Mouse (Mus musculus) brain, adult 2 months (tissue): ENCODE data around the gene Gm20696.

Experiments used
- DNase-seq: peaks from one replicate; pipeline ENCODE4 v3.0.0; 2011; ENCODE audit warnings: low read depth, low spot score

Gene Gm20696

DNA sequence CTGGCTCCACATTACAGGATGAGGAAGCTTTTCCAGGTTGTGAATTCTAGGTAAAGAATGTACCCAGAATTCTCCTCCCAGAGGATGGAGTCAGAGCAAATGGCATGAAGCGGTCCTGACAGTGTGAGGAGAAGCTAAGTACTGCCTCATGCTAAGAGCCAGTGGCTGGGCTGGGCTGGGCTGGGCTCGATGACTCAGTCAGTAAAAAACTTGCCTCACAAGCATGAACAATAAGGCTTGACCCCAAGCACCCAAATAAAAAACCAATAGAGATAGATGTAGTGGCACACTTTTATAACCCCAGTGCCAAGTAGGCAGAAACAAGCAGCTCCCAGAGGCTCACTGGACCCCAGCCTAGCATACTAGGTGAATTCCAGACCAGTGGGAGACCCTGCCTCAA, 448.8 kb downstream of the Gm20696 start:
- DNase-seq: no peak

DNA sequence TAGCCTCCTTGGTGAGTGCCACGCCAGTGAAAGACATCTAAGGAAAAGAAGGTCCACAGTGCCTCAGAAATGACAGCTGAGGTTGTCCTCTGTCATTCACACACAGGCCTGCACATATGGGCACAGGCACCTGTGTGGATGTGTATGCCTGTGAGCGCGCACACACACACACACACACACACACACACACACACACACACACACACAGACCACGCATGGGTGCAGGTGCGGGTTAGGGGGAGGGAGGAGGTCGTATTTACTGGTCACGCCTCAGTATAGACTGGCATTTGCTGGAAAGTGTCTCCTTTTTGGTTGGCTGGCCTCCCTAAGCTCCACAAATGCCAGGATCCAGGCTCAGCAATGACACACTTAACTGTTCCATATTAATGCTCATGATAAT, 449.4 kb downstream of the Gm20696 start:
- no peak for DNase-seq

DNA sequence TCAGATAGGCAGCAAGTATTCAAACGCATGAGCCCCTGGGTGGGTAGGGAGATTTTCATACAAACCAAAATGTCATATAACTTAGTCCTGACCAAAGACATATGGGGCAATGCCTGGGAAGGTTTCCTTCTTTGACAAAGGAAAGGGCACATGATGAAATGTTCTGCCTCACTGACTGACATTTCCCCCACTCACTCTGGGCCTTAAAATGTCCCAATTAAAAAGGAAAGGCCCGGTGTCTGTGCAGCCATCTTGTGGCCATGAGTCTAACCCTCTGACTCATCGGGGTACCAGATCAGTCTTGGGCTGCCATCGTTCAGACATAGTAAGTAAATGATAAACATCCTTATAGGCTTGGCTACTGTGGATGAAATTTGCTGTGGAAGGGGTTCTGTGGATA, 454.1 kb downstream of the Gm20696 start:
- no peak for DNase-seq

DNA sequence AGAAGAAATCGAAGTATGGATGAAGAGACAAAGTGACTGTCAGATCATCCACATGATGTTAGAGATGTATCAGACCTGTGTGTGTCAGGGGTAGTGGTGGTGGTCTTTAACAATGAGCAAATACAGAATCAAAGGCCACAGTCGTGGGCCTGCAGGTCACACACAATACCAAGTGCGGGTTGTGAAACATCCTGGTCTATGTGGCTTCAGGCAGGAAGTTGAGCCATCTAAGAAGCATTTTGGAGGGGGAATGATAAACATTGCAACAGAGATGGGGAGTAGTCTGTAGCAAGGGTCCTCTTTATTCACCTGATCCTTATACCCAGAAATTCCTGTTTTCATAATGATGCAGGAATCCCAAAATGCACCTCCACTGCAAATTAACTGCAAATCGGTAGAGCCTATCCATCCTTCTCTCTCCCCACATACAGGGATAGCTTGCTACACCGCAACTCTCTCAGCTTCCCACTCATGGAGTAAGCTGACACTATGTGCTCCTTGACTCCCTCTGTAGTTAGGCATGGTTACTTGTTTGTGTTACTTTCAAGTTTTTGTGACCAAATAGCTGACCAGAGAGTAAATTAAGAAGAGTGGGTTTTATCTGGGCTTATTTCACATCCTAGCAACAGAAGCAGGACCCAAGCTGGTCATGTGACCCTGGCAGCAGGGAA, 454.8 kb downstream of the Gm20696 start:
- DNase-seq: no peak

DNA sequence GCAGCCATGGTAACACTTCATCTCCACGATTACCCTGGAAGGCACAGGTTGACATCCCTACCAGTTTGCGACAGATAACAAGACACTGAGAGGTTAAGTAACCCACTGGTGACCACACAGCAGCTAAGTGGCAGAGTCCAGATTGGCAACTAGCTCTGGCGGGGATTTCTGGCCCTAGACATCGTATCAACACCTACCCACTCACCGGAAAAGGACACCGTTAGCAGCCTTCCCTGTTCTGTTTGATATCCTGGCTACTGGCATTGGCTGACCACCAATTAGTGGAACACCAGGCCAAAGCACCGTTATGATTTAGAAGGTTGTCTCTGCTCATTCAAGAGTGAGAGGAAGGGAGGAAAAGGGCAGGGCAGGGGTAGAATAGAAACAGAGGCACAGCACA, 456.4 kb downstream of the Gm20696 start:
- no peak for DNase-seq
